In the genomic region with DNA sequence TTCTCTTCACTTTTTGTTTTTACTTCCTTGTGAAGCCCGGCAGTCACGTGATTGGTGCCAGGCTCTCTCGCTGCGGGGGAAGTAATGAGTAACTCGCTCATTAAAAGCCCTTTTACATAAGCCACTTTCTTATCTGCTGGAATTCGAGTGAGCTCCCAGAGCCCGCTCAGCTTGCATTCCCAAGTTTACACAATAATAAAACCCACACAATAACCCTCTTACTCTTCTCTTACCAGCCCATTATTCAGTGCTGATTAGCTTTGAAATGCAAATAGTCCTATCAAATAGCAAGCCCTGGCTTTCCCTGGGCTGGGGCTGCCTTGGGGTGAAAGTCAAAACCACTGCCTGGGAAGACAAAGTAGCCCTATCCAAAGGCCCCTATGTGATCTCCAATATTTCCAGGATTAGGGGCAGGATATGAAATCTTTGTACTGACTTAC, we compare ENCODE assay signal across 8 mouse cellular contexts. TPM values are rescaled to one million over a fixed set of nuclear protein-coding genes. Genes with fewer than 3 reads are reported as not detected.
DNase-seq lines count a peak whose midpoint lies in the region; ATAC-seq and TF ChIP-seq lines count a peak whose summit lies in the region.

No protein-coding gene starts in this region.

- WGBS in heart, adult 2 months, result 0% methylated on average over 7 of the region's 7 CpGs
- WGBS in limb, embryonic 12.5 days, result 0% methylated on average over 7 of the region's 7 CpGs
- under 1% methylated on average over 7 of the region's 7 CpGs for WGBS in midbrain, embryonic 11.5 days

- H3K36me3 ChIP-seq in heart, adult 2 months (ENCODE audit: control insufficient read depth, insufficient read depth, low read length), result no peaks in the 10 kb centered on the region
- H3K36me3 ChIP-seq in limb, embryonic 12.5 days, result no peaks in the 10 kb centered on the region
- no peaks in the 10 kb centered on the region for H3K36me3 ChIP-seq in midbrain, embryonic 11.5 days (ENCODE audit: control insufficient read depth, insufficient read depth, low read length)

- no peak for TF ChIP-seq CTCF in heart, adult 2 months (IDR thresholded peaks at IDR 0.05)

- peak; percentile 37 to 47 for DNase-seq in spleen, adult 18-20 months
- DNase-seq in spleen, adult 12 weeks (ENCODE audit: low spot score), result no peak
- DNase-seq in embryo, embryonic 10.5 days (ENCODE audit: low spot score), result peak; percentile 82
- peak; percentile 38 to 76 for DNase-seq in heart, adult 2 months
- peak; percentile 84 for DNase-seq in kidney, adult 11 months
- peak; percentile 89 for DNase-seq in midbrain, embryonic 11.5 days (ENCODE audit: low spot score, missing footprints)
- DNase-seq in spleen, postnatal 4 days (ENCODE audit: low spot score in 2 of 2), result peak; percentile 21 to 65

- peak overlapping the region; percentile 67 for H3K4me2 ChIP-seq in limb, embryonic 12.5 days
- peak overlapping the region; percentile 72 for H3K4me2 ChIP-seq in midbrain, embryonic 11.5 days

- no peaks in the 10 kb centered on the region for H3K79me2 ChIP-seq in heart, adult 2 months (replicated peaks; ENCODE audit: control insufficient read depth, insufficient read depth, low read length)

- peak overlapping the region; percentile 49 for H3K4me3 ChIP-seq in heart, adult 2 months
- H3K4me3 ChIP-seq in limb, embryonic 12.5 days (replicated peaks), result peak overlapping the region; percentile 42
- peak overlapping the region; percentile 33 for H3K4me3 ChIP-seq in midbrain, embryonic 11.5 days (ENCODE audit: low read depth, low read length)

- ATAC-seq in limb, embryonic 12.5 days (ENCODE audit: insufficient number of reproducible peaks, insufficient read depth, low FRiP score, low TSS enrichment, low read depth), result peak; percentile 50; the same call in 1 of the 2 replicates
- ATAC-seq in midbrain, embryonic 11.5 days (ENCODE audit: low FRiP score), result peak; percentile 85

- H3K4me1 ChIP-seq in heart, adult 2 months (ENCODE audit: control insufficient read depth, insufficient read depth, low read length), result no peaks in the 10 kb centered on the region; the same call in 1 of the 2 replicates
- H3K4me1 ChIP-seq in limb, embryonic 12.5 days (replicated peaks), result peaks cover 22% of the 10 kb centered on the region
- H3K4me1 ChIP-seq in midbrain, embryonic 11.5 days (ENCODE audit: control insufficient read depth, insufficient read depth, low read length), result peaks cover 10% of the 10 kb centered on the region

- peak overlapping the region; percentile 81 for H3K27ac ChIP-seq in heart, adult 2 months
- peak overlapping the region; percentile 45; the same call in 1 of the 2 replicates for H3K27ac ChIP-seq in limb, embryonic 12.5 days
- no peak overlapping the region for H3K27ac ChIP-seq in midbrain, embryonic 11.5 days (ENCODE audit: low read depth, low read length)

- no peaks in the 10 kb centered on the region for H3K9me3 ChIP-seq in limb, embryonic 12.5 days
- no peaks in the 10 kb centered on the region for H3K9me3 ChIP-seq in midbrain, embryonic 11.5 days (ENCODE audit: control insufficient read depth, low read length)

- H3K9ac ChIP-seq in heart, adult 2 months (ENCODE audit: low read depth, low read length), result 0 out of 2 replicates have a peak overlapping the region, but pooled peaks have one; percentile 21
- H3K9ac ChIP-seq in limb, embryonic 12.5 days (replicated peaks), result peak overlapping the region; percentile 44; the same call in 1 of the 2 replicates
- peak overlapping the region; percentile 48 for H3K9ac ChIP-seq in midbrain, embryonic 11.5 days (ENCODE audit: low read length)

- TF ChIP-seq POLR2A in heart, adult 2 months (IDR thresholded peaks at IDR 0.05; ENCODE audit: insufficient read depth, low read depth, low read length), result peak; percentile 43; the same call in 1 of the 2 replicates

- no peaks in the 10 kb centered on the region for H3K27me3 ChIP-seq in heart, adult 2 months (ENCODE audit: control insufficient read depth, insufficient read depth, low read length)
- H3K27me3 ChIP-seq in limb, embryonic 12.5 days, result no peaks in the 10 kb centered on the region
- H3K27me3 ChIP-seq in midbrain, embryonic 11.5 days (ENCODE audit: control insufficient read depth, insufficient read depth, low read length), result no peaks in the 10 kb centered on the region

- TF ChIP-seq EP300 in heart, adult 2 months (IDR thresholded peaks at IDR 0.05; ENCODE audit: insufficient read depth, low read depth, low read length), result no peak

- intact Hi-C loops in heart, adult 2 months (cut with DNase I), result no loop called here

RNA-seq across cellular contexts. Expression of gene Cxadr, which starts 36.1 kb away (rescaled TPM):
- 10 to 100 TPM; 40.5 to 43.8 TPM for total RNA-seq in heart, adult 2 months (2021)
- 13.8 and 34.4 TPM in 2 replicates for polyA plus RNA-seq in heart, adult 2 months (2012; rRNA removed)
- 37.8 and 39.0 TPM in 2 replicates for polyA plus RNA-seq in limb, embryonic 12.5 days (2016; fragmentation: Nextera tagmentation; extraction: Ambion mirVana)
- polyA plus RNA-seq in midbrain, embryonic 11.5 days (2014; fragmentation: Nextera tagmentation; extraction: Ambion mirVana), result 69.0 and 76.4 TPM in 2 replicates
